Mouse (Mus musculus) spleen, postnatal 0 days (tissue): ENCODE data around the gene 4933421I07Rik. TPM values are rescaled to one million over a fixed set of nuclear protein-coding genes. Genes with fewer than 3 reads are reported as not detected.

Experiments used
- polyA plus RNA-seq: library from polyadenylated mRNA; unstranded; fragments of >200 nt; fragmentation: Nextera tagmentation; extraction: Ambion mirVana; gene quantifications from 2 replicates; pipeline ENCODE4 v1.2.1, GENCODE M21; 2015

4933421I07Rik gene
- polyA plus RNA-seq: not detected in 2 replicates

GRCm38 (mm10) chr7:42447850-42448249, at the start of gene 4933421I07Rik:
4933421I07Rik (minus strand) TSS chr7:42448120.

Other genes starting within 250 kb of the 4933421I07Rik start
- gene Vmn2r61, start 188.1 kb downstream of the 4933421I07Rik start, polyA plus RNA-seq: not detected in 2 replicates
- 4.5 and 5.5 TPM in 2 replicates for gene Zfp141, start 57.6 kb upstream of the 4933421I07Rik start, polyA plus RNA-seq
- gene Gm21028, start 130.5 kb upstream of the 4933421I07Rik start, polyA plus RNA-seq: not detected in 2 replicates
- 0.22 and 0.44 TPM in 2 replicates for gene Zfp977, start 144.4 kb upstream of the 4933421I07Rik start, polyA plus RNA-seq
- 0.78 and 1.2 TPM in 2 replicates for gene Zfp976, start 194.5 kb upstream of the 4933421I07Rik start, polyA plus RNA-seq
- 2.2 and 2.7 TPM in 2 replicates for gene Zfp975, start 244.6 kb upstream of the 4933421I07Rik start, polyA plus RNA-seq